Mouse (Mus musculus) intestine, embryonic 14.5 days (tissue): ENCODE results near the gene Cog6. TPM values are rescaled to one million over a fixed set of nuclear protein-coding genes. Genes with fewer than 3 reads are reported as not detected.

ENCODE experiments used
- ATAC-seq: fragments of 200-750 bp; cut with Nextera tagmentation; replicated peaks from 2 replicates; pipeline ENCODE4 v1.8.0; 2017; ENCODE audit warnings: low read depth, moderate number of reproducible peaks, moderate TSS enrichment, moderate library complexity; ENCODE audit not compliant: low FRiP score, low TSS enrichment
- DNase-seq: peaks from one replicate; pipeline ENCODE4 v3.0.0-alpha.2; 2018; ENCODE audit warnings: low spot score
- H3K27ac ChIP-seq: fragments of 300-500 bp; sonication (generic); 2 replicates; pipeline ENCODE4 v1.5.1; 2014; ENCODE audit warnings: low read depth, mild to moderate bottlenecking, control low read depth
- H3K27me3 ChIP-seq: fragments of 300-500 bp; sonication (generic); replicated peaks from 2 replicates; pipeline ENCODE4 v1.6.1; 2014; ENCODE audit warnings: low read length, control low read depth; ENCODE audit not compliant: control insufficient read depth, insufficient read depth
- H3K36me3 ChIP-seq: fragments of 300-500 bp; sonication (generic); 2 replicates; pipeline ENCODE4 v1.6.1; 2014; ENCODE audit warnings: low read length, control low read depth; ENCODE audit not compliant: control insufficient read depth, insufficient read depth
- H3K4me1 ChIP-seq: fragments of 300-500 bp; sonication (generic); replicated peaks from 2 replicates; pipeline ENCODE4 v1.6.1; 2014; ENCODE audit warnings: low read length, control low read depth, mixed read lengths; ENCODE audit not compliant: control insufficient read depth, insufficient read depth
- H3K4me2 ChIP-seq: fragments of 300-500 bp; sonication (generic); 2 replicates; pipeline ENCODE4 v1.6.1; 2014; ENCODE audit warnings: low read length
- H3K4me3 ChIP-seq: fragments of 300-500 bp; sonication (generic); 2 replicates; pipeline ENCODE4 v1.5.1; 2014; ENCODE audit warnings: low read depth, low read length, control low read depth, mixed read lengths
- H3K9ac ChIP-seq: fragments of 300-500 bp; sonication (generic); 2 replicates; pipeline ENCODE4 v1.6.1; 2014; ENCODE audit warnings: mild to moderate bottlenecking, low read length
- H3K9me3 ChIP-seq: fragments of 300-500 bp; sonication (generic); 2 replicates; pipeline ENCODE4 v1.6.1; 2016; ENCODE audit warnings: low read length, control low read depth; ENCODE audit not compliant: control insufficient read depth
- WGBS: fragments of 180-500 bp; shearing (Covaris S2); extraction: QIAGEN DNeasy Blood & Tissue Kit; methylation state at CpG from one replicate; pipeline ENCODE4 v1.1.7; 2014; 5-methylcytosine and 5-hydroxymethylcytosine counted together
- polyA plus RNA-seq: library from polyadenylated mRNA; unstranded; fragments of >200 nt; fragmentation: Nextera tagmentation; extraction: Ambion mirVana; gene quantifications from 2 replicates; pipeline ENCODE4 v1.2.1, GENCODE M21; 2014

Cog6 gene
- polyA plus RNA-seq, 1 experiment from 2014 or later, result 40.0 TPM

DNA sequence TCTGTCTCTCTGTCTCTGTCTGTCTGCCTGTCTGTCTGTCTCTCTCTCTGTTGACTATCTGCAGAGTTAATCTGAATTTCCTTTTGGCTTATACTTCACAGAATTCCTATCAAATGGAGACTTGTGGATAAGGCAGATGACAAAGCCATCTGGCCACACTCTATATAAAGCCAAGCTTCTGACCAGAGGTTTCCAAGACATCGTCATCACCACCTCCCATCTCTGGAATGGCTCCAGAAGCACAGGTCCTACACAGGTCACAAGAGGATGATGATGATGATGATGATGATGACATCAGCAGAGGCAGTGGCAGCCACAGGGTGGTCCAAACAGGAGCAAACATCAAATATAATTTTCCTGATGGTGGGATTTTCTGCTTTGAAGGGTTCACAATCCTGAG is 63.2 kb downstream of the Cog6 start:
- H3K27me3 ChIP-seq, result no peaks in the 10 kb centered on the region
- no peaks in the 10 kb centered on the region; the same call in 1 of the 2 replicates for H3K4me1 ChIP-seq
- 87% methylated on average over 1 of the region's 1 CpGs for WGBS
- no peaks in the 10 kb centered on the region for H3K36me3 ChIP-seq
- DNase-seq (no peak), ATAC-seq (no peak)
- H3K9me3 ChIP-seq, result no peaks in the 10 kb centered on the region
- H3K4me2 ChIP-seq, result no peak overlapping the region
- no peak overlapping the region for H3K9ac ChIP-seq
- no peak overlapping the region for H3K27ac ChIP-seq
- no peak overlapping the region for H3K4me3 ChIP-seq

DNA sequence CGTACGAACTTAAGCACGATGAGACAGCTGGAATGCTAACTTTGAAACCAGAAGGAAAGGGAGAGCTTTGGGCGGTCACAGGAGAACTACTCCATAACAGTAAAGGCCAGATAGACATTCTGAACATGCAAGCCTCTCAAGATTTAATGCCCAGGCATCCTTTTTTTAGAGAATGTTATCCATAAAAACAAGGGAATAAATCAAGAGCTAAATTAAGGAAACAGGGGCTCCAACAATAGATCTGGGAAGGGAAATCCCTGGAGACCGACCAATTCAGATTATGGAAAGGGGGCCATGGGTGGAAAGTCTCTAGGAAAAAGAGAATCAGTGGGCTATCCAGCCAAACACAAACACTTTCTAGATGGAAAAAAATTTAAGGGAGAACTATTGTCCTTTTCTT is 68.2 kb downstream of the Cog6 start:
- ATAC-seq (no peak), DNase-seq (no peak)
- 82% methylated on average over 5 of the region's 5 CpGs for WGBS
- Histone ChIP-seq H3K4me3 (no peak overlapping the region), H3K36me3 (no peaks in the 10 kb centered on the region), H3K27me3 (no peaks in the 10 kb centered on the region), H3K4me2 (no peak overlapping the region), H3K9ac (no peak overlapping the region), H3K27ac (no peak overlapping the region), H3K9me3 (no peaks in the 10 kb centered on the region), H3K4me1 (no peaks in the 10 kb centered on the region)

DNA sequence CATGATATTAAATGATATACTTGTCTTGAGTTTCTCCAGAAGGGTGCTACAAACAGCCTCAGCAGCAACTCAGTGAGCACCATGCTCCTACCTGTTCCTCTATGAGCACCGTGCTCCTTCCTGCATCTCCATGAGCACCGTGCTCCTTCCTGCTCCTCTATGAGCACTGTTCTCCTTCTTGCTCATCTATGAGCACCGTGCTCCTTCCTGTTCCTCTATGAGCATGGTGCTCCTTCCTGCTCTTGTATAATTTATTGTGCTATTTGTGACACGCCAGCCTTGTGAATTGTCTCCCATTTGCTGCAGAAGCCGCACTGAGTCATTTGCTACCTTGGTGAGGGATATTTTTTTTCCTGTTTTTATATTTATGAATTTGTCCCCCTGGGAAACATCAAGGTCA is 69.6 kb downstream of the Cog6 start:
- Histone ChIP-seq H3K4me2 (no peak overlapping the region), H3K36me3 (no peaks in the 10 kb centered on the region), H3K27me3 (no peaks in the 10 kb centered on the region), H3K9me3 (no peaks in the 10 kb centered on the region), H3K4me3 (no peak overlapping the region), H3K9ac (no peak overlapping the region), H3K27ac (no peak overlapping the region), H3K4me1 (no peaks in the 10 kb centered on the region)
- WGBS, result 83% methylated on average over 5 of the region's 5 CpGs
- ATAC-seq (no peak), DNase-seq (no peak)

DNA sequence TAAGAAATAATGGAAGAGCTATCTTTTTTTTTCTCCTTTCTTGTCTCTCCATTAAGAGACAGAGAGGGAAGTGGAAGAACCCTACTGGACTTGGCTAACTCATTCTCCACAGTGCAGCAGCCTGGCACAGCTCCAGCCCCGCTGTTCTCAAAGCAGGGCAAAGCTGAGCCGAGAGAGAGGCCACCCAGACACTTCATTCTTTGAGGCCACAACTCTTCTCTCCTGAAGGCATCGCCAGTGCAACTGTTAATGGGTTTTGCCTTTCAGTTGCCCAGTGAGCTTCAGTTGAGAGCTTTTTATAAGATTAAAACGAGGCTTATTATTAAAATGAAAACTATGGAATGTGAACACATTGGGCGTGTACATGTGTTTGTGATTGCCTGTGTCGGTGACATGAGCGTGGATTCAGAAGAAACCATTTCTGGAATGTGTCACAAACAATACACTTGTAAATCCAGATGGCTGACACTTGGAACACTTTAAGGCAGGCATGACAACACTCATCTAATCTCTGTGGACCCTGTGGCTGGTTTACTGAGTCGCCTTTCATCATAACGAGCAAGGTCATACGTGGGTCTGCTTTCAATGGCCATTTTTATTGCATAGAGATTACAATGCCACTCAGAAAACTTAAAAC is 76.1 kb downstream of the Cog6 start:
- Histone ChIP-seq H3K4me1 (no peaks in the 10 kb centered on the region; the same call in 1 of the 2 replicates), H3K4me2 (no peak overlapping the region), H3K36me3 (no peaks in the 10 kb centered on the region), H3K27ac (no peak overlapping the region), H3K4me3 (no peak overlapping the region), H3K9ac (no peak overlapping the region), H3K9me3 (no peaks in the 10 kb centered on the region), H3K27me3 (no peaks in the 10 kb centered on the region)
- WGBS, result 50% methylated on average over 10 of the region's 10 CpGs
- DNase-seq (no peak), ATAC-seq (no peak)

DNA sequence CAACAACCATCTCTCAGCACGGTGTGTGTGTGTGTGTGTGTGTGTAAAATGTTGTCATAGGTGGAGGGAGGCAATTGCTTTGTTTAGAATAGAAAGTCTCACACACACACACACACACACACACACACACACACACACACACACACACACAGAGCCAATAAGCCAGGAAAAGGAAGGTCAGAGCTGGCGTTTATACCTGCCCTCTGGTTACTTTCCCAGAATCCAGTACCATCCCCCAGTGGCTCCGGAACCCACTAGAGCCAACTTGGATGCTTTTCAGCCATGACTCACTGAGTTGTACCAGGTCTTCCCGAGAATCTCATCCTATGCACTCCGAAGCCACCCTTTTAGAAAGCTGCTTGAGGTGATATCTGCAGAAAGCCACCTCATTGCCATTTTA is 78.6 kb downstream of the Cog6 start:
- Histone ChIP-seq H3K9ac (no peak overlapping the region), H3K27me3 (no peaks in the 10 kb centered on the region), H3K36me3 (no peaks in the 10 kb centered on the region), H3K4me1 (no peaks in the 10 kb centered on the region; the same call in 1 of the 2 replicates), H3K27ac (no peak overlapping the region), H3K4me3 (no peak overlapping the region), H3K9me3 (no peaks in the 10 kb centered on the region), H3K4me2 (no peak overlapping the region)
- DNase-seq (no peak), ATAC-seq (no peak)
- 62% methylated on average over 5 of the region's 5 CpGs for WGBS

DNA sequence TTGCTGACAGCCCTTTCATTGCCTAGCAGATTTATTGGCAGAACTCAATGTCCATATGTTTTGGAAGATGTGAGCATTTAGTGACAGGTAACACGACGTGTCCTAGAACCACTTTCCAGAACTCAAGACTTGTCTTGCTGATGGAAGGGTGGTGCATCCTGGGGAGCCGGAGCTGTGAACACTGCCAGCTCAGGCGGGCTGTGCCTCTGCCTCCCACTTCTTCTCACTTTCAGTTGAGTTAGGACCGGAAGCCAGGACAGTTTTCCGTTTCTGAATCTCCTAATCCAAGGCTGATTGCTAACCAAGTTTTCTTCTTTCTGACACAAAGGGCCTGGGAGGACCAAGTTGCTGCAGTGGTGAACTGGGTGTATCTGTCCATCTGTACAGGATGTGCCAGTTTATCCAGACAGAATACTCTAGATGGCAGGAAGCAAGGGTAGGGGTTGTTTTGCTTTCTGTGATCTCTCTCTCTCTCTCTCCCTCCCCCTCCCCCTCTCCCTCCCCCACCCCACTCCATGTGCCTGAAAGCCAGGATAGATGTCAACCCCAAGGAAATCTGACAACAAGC is 79.2 kb downstream of the Cog6 start:
- DNase-seq (no peak), ATAC-seq (no peak)
- Histone ChIP-seq H3K9me3 (no peaks in the 10 kb centered on the region), H3K4me2 (no peak overlapping the region), H3K4me3 (no peak overlapping the region), H3K4me1 (no peaks in the 10 kb centered on the region; the same call in 1 of the 2 replicates), H3K9ac (no peak overlapping the region), H3K36me3 (no peaks in the 10 kb centered on the region), H3K27ac (no peak overlapping the region), H3K27me3 (no peaks in the 10 kb centered on the region)
- 77% methylated on average over 6 of the region's 6 CpGs for WGBS

DNA sequence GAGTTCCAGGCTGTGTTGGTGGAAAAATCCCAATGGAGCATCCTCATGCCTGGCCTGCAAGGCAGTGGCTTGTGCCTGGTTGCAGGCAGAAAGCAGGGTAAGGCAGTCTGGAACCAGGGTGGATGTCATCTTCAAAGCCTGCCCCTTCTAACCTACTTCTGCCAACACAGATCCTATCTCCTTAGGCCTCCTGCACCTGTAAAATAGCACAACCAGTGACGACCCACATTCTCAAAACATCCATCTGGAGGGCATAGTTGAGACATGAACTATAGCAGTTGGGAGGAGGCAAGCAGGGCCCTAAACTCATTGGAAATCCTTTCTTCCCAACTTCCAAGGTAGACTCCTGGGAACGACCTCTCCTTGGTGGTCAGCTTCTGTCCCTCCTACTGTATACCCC is 85.1 kb downstream of the Cog6 start:
- Histone ChIP-seq H3K4me1 (no peaks in the 10 kb centered on the region), H3K4me2 (no peak overlapping the region), H3K27me3 (no peaks in the 10 kb centered on the region), H3K9me3 (no peaks in the 10 kb centered on the region), H3K36me3 (no peaks in the 10 kb centered on the region), H3K9ac (no peak overlapping the region), H3K27ac (no peak overlapping the region), H3K4me3 (no peak overlapping the region)
- no peak for ATAC-seq
- DNase-seq, result no peak
- WGBS, result 80% methylated on average over 2 of the region's 2 CpGs

Other genes starting within 250 kb of the Cog6 start
- 39.9 and 43.1 TPM in 2 replicates for gene Lhfp, start 24.3 kb upstream of the Cog6 start, polyA plus RNA-seq